Mouse (Mus musculus) CH12.LX (cell line): ENCODE data around the gene Slc5a4b. TPM values are rescaled to one million over a fixed set of nuclear protein-coding genes. Genes with fewer than 3 reads are reported as not detected.

Experiments used
- DNase-seq: peaks from one replicate; pipeline ENCODE4 v3.0.0-alpha.2; 2013; ENCODE audit errors: extremely low read depth
- H3K27ac ChIP-seq: 2 replicates; pipeline ENCODE4 v1.5.1; 2012; ENCODE audit warnings: low read depth, mild to moderate bottlenecking, control low read depth, moderate library complexity; ENCODE audit not compliant: insufficient read depth
- H3K27me3 ChIP-seq: replicated peaks from 2 replicates; pipeline ENCODE3; 2012; ENCODE audit warnings: inconsistent platforms
- H3K36me3 ChIP-seq, 2 experiments: replicated peaks in 1 of 2; 2 replicates each; pipeline versions ENCODE3 to v1.6.1; 2012; ENCODE audit warnings: inconsistent platforms in 1 of 2, low read length in 1 of 2, mild to moderate bottlenecking in 1 of 2, mixed read lengths in 1 of 2, moderate library complexity in 1 of 2; ENCODE audit not compliant: control insufficient read depth in 1 of 2, insufficient read depth in 1 of 2
- H3K4me1 ChIP-seq, 2 experiments: 2 replicates each; pipeline ENCODE4 v1.6.1; 2012; ENCODE audit warnings: inconsistent platforms in 1 of 2, moderate library complexity in 1 of 2; ENCODE audit not compliant: insufficient read depth in 2 of 2, control insufficient read depth in 1 of 2
- H3K4me2 ChIP-seq: 2 replicates; pipeline ENCODE4 v1.6.1; 2012; ENCODE audit warnings: low read depth, mild to moderate bottlenecking, control low read depth; ENCODE audit not compliant: poor library complexity, insufficient read depth, severe bottlenecking
- H3K4me3 ChIP-seq, 3 experiments: fragments of 150-350 bp in 1 of 3; sonication (generic) in 1 of 3; replicated peaks in 1 of 3; 2 replicates each; pipeline versions ENCODE3 to v1.5.1; 2011 to 2012; ENCODE audit warnings: low read depth in 2 of 3, low read length in 2 of 3, mild to moderate bottlenecking in 2 of 3, moderate library complexity in 2 of 3, control low read depth in 1 of 3, improper control_type of control experiment in 1 of 3, inconsistent platforms in 1 of 3, mixed read lengths in 1 of 3; ENCODE audit not compliant: poor library complexity in 1 of 3
- H3K79me2 ChIP-seq: replicated peaks from 2 replicates; pipeline ENCODE4 v1.6.1; 2012; ENCODE audit warnings: mild to moderate bottlenecking, moderate library complexity; ENCODE audit not compliant: control insufficient read depth, poor library complexity, insufficient read depth, severe bottlenecking; ENCODE audit errors: extremely low read depth
- H3K9ac ChIP-seq: 2 replicates; pipeline ENCODE4 v1.6.1; 2012; ENCODE audit warnings: low read depth, mild to moderate bottlenecking, control low read depth, moderate library complexity; ENCODE audit not compliant: insufficient read depth
- H3K9me3 ChIP-seq: replicated peaks from 2 replicates; pipeline ENCODE3; 2012; ENCODE audit warnings: low read length, inconsistent platforms, mixed read lengths
- BHLHE40 ChIP-seq: IDR thresholded peaks from 2 replicates; pipeline ENCODE4 v1.6.1; 2011; ENCODE audit warnings: mild to moderate bottlenecking, low read depth, low read length, improper control_type of control experiment
- CHD1 ChIP-seq: IDR thresholded peaks from 2 replicates; pipeline ENCODE4 v1.6.1; 2012; ENCODE audit warnings: low read depth, low read length, improper control_type of control experiment, inconsistent platforms
- ELF1 ChIP-seq: IDR thresholded peaks from 2 replicates; pipeline ENCODE4 v1.6.1; 2014; ENCODE audit warnings: low read depth, mild to moderate bottlenecking, inconsistent platforms, low read length, improper control_type of control experiment
- GABPA ChIP-seq: IDR thresholded peaks from 2 replicates; pipeline ENCODE4 v1.6.1; 2012; ENCODE audit warnings: low read depth, low read length, improper control_type of control experiment, inconsistent platforms; ENCODE audit not compliant: insufficient replicate concordance
- HCFC1 ChIP-seq: IDR thresholded peaks from 2 replicates; pipeline ENCODE4 v1.6.1; 2012; ENCODE audit warnings: low read depth, mild to moderate bottlenecking, inconsistent platforms, low read length, improper control_type of control experiment
- JUN ChIP-seq: IDR thresholded peaks from 2 replicates; pipeline ENCODE4 v1.6.1; 2011; ENCODE audit warnings: low read depth, mild to moderate bottlenecking, low read length, improper control_type of control experiment, moderate library complexity; ENCODE audit not compliant: insufficient read depth
- KAT2A ChIP-seq: IDR thresholded peaks from 2 replicates; pipeline ENCODE4 v1.6.1; 2012; ENCODE audit warnings: low read length, improper control_type of control experiment, inconsistent platforms; ENCODE audit not compliant: insufficient replicate concordance
- MXI1 ChIP-seq: IDR thresholded peaks from 2 replicates; pipeline ENCODE4 v1.6.1; 2011; ENCODE audit warnings: mild to moderate bottlenecking, low read depth, low read length, improper control_type of control experiment
- PAX5 ChIP-seq: IDR thresholded peaks from 2 replicates; pipeline ENCODE4 v1.6.1; 2012; ENCODE audit warnings: low read length, inconsistent platforms, mixed read lengths
- POLR2A ChIP-seq: IDR thresholded peaks from 2 replicates; pipeline ENCODE4 v1.6.1; 2011; ENCODE audit warnings: low read depth, mild to moderate bottlenecking, improper control_type of control experiment, low read length
- POLR2AphosphoS2 ChIP-seq: IDR thresholded peaks from 2 replicates; pipeline ENCODE4 v1.6.1; 2011; ENCODE audit warnings: low read depth, low read length, improper control_type of control experiment
- RAD21 ChIP-seq: IDR thresholded peaks from 2 replicates; pipeline ENCODE4 v1.6.1; 2011; ENCODE audit warnings: low read depth, mild to moderate bottlenecking, low read length, improper control_type of control experiment, moderate library complexity
- RCOR1 ChIP-seq: conservative IDR thresholded peaks from 2 replicates; pipeline ENCODE4 v1.6.1; 2012; ENCODE audit warnings: low read depth, mild to moderate bottlenecking, inconsistent platforms, low read length, improper control_type of control experiment
- SIN3A ChIP-seq: IDR thresholded peaks from 2 replicates; pipeline ENCODE4 v1.6.1; 2012; ENCODE audit warnings: low read length, improper control_type of control experiment, inconsistent platforms
- TBP ChIP-seq: conservative IDR thresholded peaks from 2 replicates; pipeline ENCODE4 v1.6.1; 2011; ENCODE audit warnings: low read depth, low read length, improper control_type of control experiment
- TCF12 ChIP-seq: IDR thresholded peaks from 2 replicates; pipeline ENCODE4 v1.6.1; 2014; ENCODE audit warnings: low read depth, mild to moderate bottlenecking, inconsistent platforms, low read length, improper control_type of control experiment
- UBTF ChIP-seq: IDR thresholded peaks from 2 replicates; pipeline ENCODE4 v1.6.1; 2012; ENCODE audit warnings: low read depth, mild to moderate bottlenecking, inconsistent platforms, low read length, improper control_type of control experiment, moderate library complexity
- ZMIZ1 ChIP-seq: IDR thresholded peaks from 2 replicates; pipeline ENCODE4 v1.6.1; 2012; ENCODE audit warnings: low read depth, mild to moderate bottlenecking, inconsistent platforms, low read length, improper control_type of control experiment
- dilution Hi-C: fragments of 300-500 bp; cut with MboI; formaldehyde crosslinking; loops from 2 replicates; pipeline ENCODE4 v1.14.3; 2020; ENCODE audit warnings: low sequenced_read_pairs; ENCODE audit not compliant: extremely low pct_unique_long_range_greater_than_20kb, extremely low pct_ligation_motif_present
- in situ Hi-C: fragments of 300-500 bp; cut with MboI; formaldehyde crosslinking; loops from 3 replicates; pipeline ENCODE4 v1.14.3; 2019; ENCODE audit warnings: low sequenced_read_pairs, low pct_ligation_motif_present, low pct_unique_long_range_greater_than_20kb, mixed read lengths
- polyA plus RNA-seq: library from polyadenylated mRNA; unstranded; fragments of >175 nt; gene quantifications from 2 replicates; pipeline ENCODE4 v1.2.1, GENCODE M21; 2012; ENCODE audit warnings: low read depth; ENCODE audit not compliant: insufficient read length
- total RNA-seq, 2 experiments: library from RNA; depleted of rRNA; stranded (reverse); fragments of 300-350 nt in 1 of 2; fragments of >200 nt in 1 of 2; gene quantifications; 2 replicates each; pipeline ENCODE4 v1.2.3; 2012 to 2014

Slc5a4b gene
- total and polyA plus RNA-seq, 3 experiments = not detected

GRCm38 (mm10) chr10:76035277-76035676 lies 75.5 kb downstream of the Slc5a4b start (continued):
- peak; percentile 80 for TF ChIP-seq JUN
- no peak for TF ChIP-seq POLR2AphosphoS2
- TF ChIP-seq MXI1 = peak; percentile 30; the same call in 1 of the 2 replicates
- TF ChIP-seq HCFC1 = no peak
- TF ChIP-seq GABPA = no peak
- TF ChIP-seq RAD21 = no peak; the same call in 1 of the 2 replicates
- TF ChIP-seq KAT2A = 0 out of 2 replicates have a peak, but pooled peaks have one; percentile 46
- no peak for TF ChIP-seq POLR2A
- peak; percentile 36; the same call in 1 of the 2 replicates for TF ChIP-seq ZMIZ1

GRCm38 (mm10) chr10:76034001-76034600 lies 76.7 kb downstream of the Slc5a4b start:
- Histone ChIP-seq H3K27me3 (no peaks in the 10 kb centered on the region), H3K79me2 (peaks cover 57% of the 10 kb centered on the region), H3K4me1 (peaks cover 7 to 34% of the 10 kb centered on the region in 2 experiments), H3K9ac (no peak overlapping the region; the same call in 1 of the 2 replicates), H3K9me3 (no peaks in the 10 kb centered on the region), H3K4me3 (peak overlapping the region; percentile 75 to 92 (median 75)), H3K36me3 (peaks cover 16 to 41% of the 10 kb centered on the region in 2 experiments)
- in situ Hi-C loops (no loop called here), dilution Hi-C loops (no loop called here)
- no peak for TF ChIP-seq ELF1
- TF ChIP-seq SIN3A = no peak
- no peak for TF ChIP-seq KAT2A
- no peak for TF ChIP-seq BHLHE40
- no peak for TF ChIP-seq POLR2AphosphoS2
- TF ChIP-seq UBTF = no peak
- TF ChIP-seq TCF12 = no peak
- no peak for TF ChIP-seq TBP
- no peak for TF ChIP-seq HCFC1
- TF ChIP-seq MXI1 = no peak
- TF ChIP-seq RCOR1 = no peak
- no peak for TF ChIP-seq GABPA
- no peak for TF ChIP-seq PAX5
- TF ChIP-seq, all 38 proteins: peak for 0
- H3K4me2 ChIP-seq = peak overlapping the region; percentile 62
- peak overlapping the region; percentile 28; the same call in 1 of the 2 replicates for H3K27ac ChIP-seq
- DNase-seq = no peak

DNA sequence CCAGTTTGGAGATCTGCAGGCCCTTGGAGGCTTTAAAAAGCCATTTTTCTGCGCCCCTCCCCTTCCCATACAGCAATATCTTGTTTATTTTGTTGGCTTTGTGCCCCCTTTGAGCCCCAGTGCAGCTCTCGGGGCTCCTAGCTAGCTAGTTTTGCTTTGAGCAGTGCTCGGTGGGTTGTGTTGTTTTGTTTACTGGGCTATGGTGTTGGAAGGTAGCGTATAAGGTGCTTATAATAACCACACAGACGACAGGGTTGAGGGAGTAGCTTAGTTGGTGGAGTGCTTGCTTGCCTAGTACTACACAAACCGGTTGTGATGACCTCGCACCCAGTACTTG lies 77.7 kb downstream of the Slc5a4b start:
- Histone ChIP-seq H3K4me3 (peak overlapping the region; percentile 75 to 92 (median 75)), H3K9ac (peak overlapping the region; percentile 65), H3K4me1 (peaks cover 10 to 45% of the 10 kb centered on the region in 2 experiments), H3K27me3 (no peaks in the 10 kb centered on the region), H3K9me3 (no peaks in the 10 kb centered on the region), H3K36me3 (peaks cover 6 to 31% of the 10 kb centered on the region in 2 experiments), H3K27ac (peak overlapping the region; percentile 11; the same call in 1 of the 2 replicates), H3K4me2 (peak overlapping the region; percentile 62), H3K79me2 (peaks cover 52% of the 10 kb centered on the region)
- in situ Hi-C loops (no loop called here), dilution Hi-C loops (no loop called here)
- DNase-seq = no peak
- TF ChIP-seq CHD1 (no peak), SIN3A (peak; percentile 17; the same call in 1 of the 2 replicates)
